Mouse (Mus musculus): ENCODE data around the gene Gm960.

Gm960 gene

GRCm38 (mm10) chr19:4698205-4698677 is at the start of gene Gm960:
TSS of gene Gm960 (minus strand) at chr19:4698668.
- in situ Hi-C loops (cut with MboI; ENCODE audit: unreplicated experiment in 2 of 2) = no loop called here

GRCm38 (mm10) chr19:4747631-4748312 is 49.3 kb upstream of the Gm960 start:
- in situ Hi-C loops (cut with MboI; ENCODE audit: unreplicated experiment in 2 of 2) = no loop called here

GRCm38 (mm10) chr19:4746611-4747010 is 48.1 kb upstream of the Gm960 start:
- in situ Hi-C loops (cut with MboI; ENCODE audit: unreplicated experiment in 2 of 2) = no loop called here

- in situ Hi-C loops (cut with MboI; ENCODE audit: unreplicated experiment in 2 of 2) = no loop called here
Observed at GRCm38 (mm10) chr19:4745681-4746080, 47.2 kb upstream of the Gm960 start.

GRCm38 (mm10) chr19:4745057-4745456 is 46.6 kb upstream of the Gm960 start:
- in situ Hi-C loops (cut with MboI; ENCODE audit: unreplicated experiment in 2 of 2) = no loop called here

- in situ Hi-C loops (cut with MboI; ENCODE audit: unreplicated experiment in 2 of 2) = loop anchor here (5.0 kb wide), 2 partner anchors 112 to 247 kb away; partner anchors contain the start of gene 2010003K11Rik (in 2 of the 2)
Observed at GRCm38 (mm10) chr19:4744026-4744425, 45.6 kb upstream of the Gm960 start.

GRCm38 (mm10) chr19:4743524-4743923 is 45.1 kb upstream of the Gm960 start:
- in situ Hi-C loops (cut with MboI; ENCODE audit: unreplicated experiment in 2 of 2) = loop anchor here (5.0 kb wide), 2 partner anchors 111 to 246 kb away; partner anchors contain the start of gene 2010003K11Rik (in 2 of the 2)

GRCm38 (mm10) chr19:4742229-4742628 is 43.8 kb upstream of the Gm960 start:
- in situ Hi-C loops (cut with MboI; ENCODE audit: unreplicated experiment in 2 of 2) = loop anchor here (5.0 kb wide), 2 partner anchors 110 to 245 kb away; partner anchors contain the start of gene 2010003K11Rik (in 2 of the 2)

GRCm38 (mm10) chr19:4741482-4741881 is 43.0 kb upstream of the Gm960 start:
- in situ Hi-C loops (cut with MboI; ENCODE audit: unreplicated experiment in 2 of 2) = loop anchor here (5.0 kb wide), 2 partner anchors 109 to 244 kb away; partner anchors contain the start of gene 2010003K11Rik (in 2 of the 2)

- in situ Hi-C loops (cut with MboI; ENCODE audit: unreplicated experiment in 2 of 2) = loop anchor here (5.0 kb wide), 2 partner anchors 107 to 242 kb away; partner anchors contain the start of gene 2010003K11Rik (in 2 of the 2)
Observed at GRCm38 (mm10) chr19:4739762-4740161, 41.3 kb upstream of the Gm960 start.

- in situ Hi-C loops (cut with MboI; ENCODE audit: unreplicated experiment in 2 of 2) = no loop called here
Observed at GRCm38 (mm10) chr19:4739053-4739452, 40.6 kb upstream of the Gm960 start.

- in situ Hi-C loops (cut with MboI; ENCODE audit: unreplicated experiment in 2 of 2) = no loop called here
Observed at GRCm38 (mm10) chr19:4737866-4738265, 39.4 kb upstream of the Gm960 start.

- in situ Hi-C loops (cut with MboI; ENCODE audit: unreplicated experiment in 2 of 2) = no loop called here
Observed at GRCm38 (mm10) chr19:4733052-4733451, 34.6 kb upstream of the Gm960 start.

GRCm38 (mm10) chr19:4729186-4729585 is 30.7 kb upstream of the Gm960 start:
- in situ Hi-C loops (cut with MboI; ENCODE audit: unreplicated experiment in 2 of 2) = no loop called here

GRCm38 (mm10) chr19:4720671-4721244 is 22.3 kb upstream of the Gm960 start:
- in situ Hi-C loops (cut with MboI; ENCODE audit: unreplicated experiment in 2 of 2) = no loop called here

- in situ Hi-C loops (cut with MboI; ENCODE audit: unreplicated experiment in 2 of 2) = no loop called here
Observed at GRCm38 (mm10) chr19:4720112-4720511, 21.6 kb upstream of the Gm960 start.

- in situ Hi-C loops (cut with MboI; ENCODE audit: unreplicated experiment in 2 of 2) = no loop called here
Observed at GRCm38 (mm10) chr19:4719351-4719764, 20.9 kb upstream of the Gm960 start.

- in situ Hi-C loops (cut with MboI; ENCODE audit: unreplicated experiment in 2 of 2) = no loop called here
Observed at GRCm38 (mm10) chr19:4718716-4719115, 20.2 kb upstream of the Gm960 start.

- in situ Hi-C loops (cut with MboI; ENCODE audit: unreplicated experiment in 2 of 2) = no loop called here
Observed at GRCm38 (mm10) chr19:4717281-4717680, 18.8 kb upstream of the Gm960 start.

- in situ Hi-C loops (cut with MboI; ENCODE audit: unreplicated experiment in 2 of 2) = no loop called here
Observed at GRCm38 (mm10) chr19:4716756-4717155, 18.3 kb upstream of the Gm960 start.

- in situ Hi-C loops (cut with MboI; ENCODE audit: unreplicated experiment in 2 of 2) = no loop called here
Observed at GRCm38 (mm10) chr19:4713886-4714285, 15.4 kb upstream of the Gm960 start.
